Mouse (Mus musculus): Measurements from ENCODE around the gene Klhl20. TPM values are rescaled to one million over a fixed set of nuclear protein-coding genes. Genes with fewer than 3 reads are reported as not detected.
"Not testable (repeated sequence)": the region's sequence is repeated elsewhere in the genome, so short reads cannot be mapped to it uniquely, and the experiment has no call there.

Klhl20 gene
- 13.4 and 14.1 TPM in 2 replicates for polyA plus RNA-seq (2012; rRNA removed)

DNA sequence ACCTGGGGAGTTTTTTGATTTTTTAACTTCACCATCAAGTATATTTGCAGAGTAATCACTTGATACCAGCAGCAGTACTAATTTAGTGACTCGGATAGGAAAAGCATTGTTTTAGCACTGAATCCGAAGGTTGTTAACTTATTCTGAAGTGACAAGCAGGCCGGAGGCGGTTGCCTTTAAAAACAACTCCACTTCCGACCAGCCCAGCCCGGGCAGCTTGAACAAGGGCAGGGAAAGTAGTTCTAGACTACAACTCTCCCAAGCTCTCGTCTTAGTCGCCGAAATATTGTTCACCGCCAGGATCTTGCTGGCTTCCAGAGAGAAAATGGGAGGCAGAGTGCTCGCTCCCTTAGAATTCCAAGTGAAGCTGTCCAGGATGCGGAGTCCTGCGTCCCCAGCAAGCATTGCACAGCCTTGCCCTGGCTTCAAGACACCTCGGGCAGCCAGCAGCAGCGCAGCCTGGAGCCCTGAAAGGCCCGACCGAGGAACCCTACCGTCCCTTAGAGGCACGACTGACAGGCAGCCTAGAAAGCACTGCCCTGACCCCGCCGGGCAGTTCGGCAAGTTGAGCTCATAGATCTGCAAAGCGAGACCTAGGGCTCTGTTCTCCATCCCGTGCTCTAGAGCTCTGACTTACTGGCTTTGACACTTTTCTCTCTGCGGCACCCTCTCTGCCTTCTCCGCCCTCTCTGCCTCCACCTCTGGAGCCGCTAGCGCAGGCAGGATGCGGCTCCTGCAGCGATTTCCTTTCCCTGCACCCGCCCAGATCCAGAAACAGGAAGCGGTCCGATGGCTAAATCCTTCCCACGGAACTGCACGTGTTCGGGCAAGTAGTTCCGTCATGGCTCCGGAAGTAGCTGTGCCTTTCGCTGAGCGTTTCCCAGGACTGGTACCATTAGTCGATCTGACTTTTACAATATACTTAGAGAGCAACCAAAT lies at the start of gene Klhl20:
Gene Klhl20, minus strand, starts transcription at position 786 of the 939 bp plus-strand sequence.
- peak within 1 kb of the TSS; percentile 73 for H3K4me3 ChIP-seq (ENCODE audit: insufficient read depth, low read length)
- peaks cover 2% of the 10 kb centered on the region; the same call in 1 of the 2 replicates for H3K4me1 ChIP-seq (ENCODE audit: control insufficient read depth, insufficient read depth, low read length)
- peak within 1 kb of the TSS; percentile 41; the same call in 1 of the 2 replicates for H3K27ac ChIP-seq (ENCODE audit: insufficient read depth, low read length)
- peak; percentile 92 for TF ChIP-seq POLR2A (IDR thresholded peaks at IDR 0.05; ENCODE audit: extremely low read depth, insufficient read depth, low read length)
- TF ChIP-seq CTCF (IDR thresholded peaks at IDR 0.05; ENCODE audit: extremely low read depth, insufficient read depth, low read length), result no peak

DNA sequence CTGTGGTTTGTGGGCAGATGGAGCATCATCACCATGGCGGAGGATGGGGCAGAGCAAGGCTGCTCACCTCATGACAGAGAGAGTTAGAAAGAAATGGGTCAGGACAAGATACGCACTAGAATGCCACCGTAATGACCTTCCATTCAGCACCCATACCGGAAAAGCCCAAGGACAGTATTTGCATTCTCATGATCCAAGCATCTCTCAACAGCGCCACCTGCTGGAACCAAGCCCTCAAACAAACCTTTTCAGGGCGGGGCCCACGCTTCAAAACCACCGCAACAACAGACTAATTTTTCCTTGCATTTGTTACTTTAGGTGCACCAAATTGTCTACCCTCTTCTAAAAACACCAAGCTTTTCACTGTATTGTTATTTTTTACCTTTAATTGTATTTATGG lies 49.4 kb upstream of the Klhl20 start:
- Histone ChIP-seq H3K4me1 (ENCODE audit: control insufficient read depth, insufficient read depth, low read length) (no peaks in the 10 kb centered on the region), H3K27ac (ENCODE audit: insufficient read depth, low read length) (no peak overlapping the region), H3K4me3 (ENCODE audit: insufficient read depth, low read length) (no peak overlapping the region)
- peak; percentile 56 for TF ChIP-seq CTCF (IDR thresholded peaks at IDR 0.05; ENCODE audit: extremely low read depth, insufficient read depth, low read length)
- no peak for TF ChIP-seq POLR2A (IDR thresholded peaks at IDR 0.05; ENCODE audit: extremely low read depth, insufficient read depth, low read length)

DNA sequence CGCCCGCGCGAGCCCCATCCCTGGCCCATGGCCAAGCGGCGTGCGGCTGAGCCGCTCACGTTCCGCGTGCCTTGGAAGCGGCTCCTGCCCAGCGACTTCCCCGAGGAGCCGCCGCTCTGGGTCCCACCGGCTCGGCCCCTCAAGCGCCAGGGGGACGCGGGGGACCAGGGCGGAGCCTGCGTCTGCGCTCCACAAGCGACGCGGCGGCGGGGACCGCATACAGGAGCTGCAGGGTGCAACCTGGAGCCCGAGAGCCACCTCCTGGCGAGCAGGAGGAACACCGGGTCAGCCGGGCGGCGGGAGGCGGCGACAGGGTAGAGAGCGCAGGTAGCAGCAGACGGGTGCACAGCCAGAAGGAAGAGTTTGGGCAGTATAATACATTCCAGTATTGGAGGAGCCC lies 39.3 kb upstream of the Klhl20 start:
- H3K27ac ChIP-seq (ENCODE audit: insufficient read depth, low read length), result no peak overlapping the region
- TF ChIP-seq CTCF (IDR thresholded peaks at IDR 0.05; ENCODE audit: extremely low read depth, insufficient read depth, low read length), result peak; percentile 38; the same call in 1 of the 2 replicates
- no peak for TF ChIP-seq POLR2A (IDR thresholded peaks at IDR 0.05; ENCODE audit: extremely low read depth, insufficient read depth, low read length)

DNA sequence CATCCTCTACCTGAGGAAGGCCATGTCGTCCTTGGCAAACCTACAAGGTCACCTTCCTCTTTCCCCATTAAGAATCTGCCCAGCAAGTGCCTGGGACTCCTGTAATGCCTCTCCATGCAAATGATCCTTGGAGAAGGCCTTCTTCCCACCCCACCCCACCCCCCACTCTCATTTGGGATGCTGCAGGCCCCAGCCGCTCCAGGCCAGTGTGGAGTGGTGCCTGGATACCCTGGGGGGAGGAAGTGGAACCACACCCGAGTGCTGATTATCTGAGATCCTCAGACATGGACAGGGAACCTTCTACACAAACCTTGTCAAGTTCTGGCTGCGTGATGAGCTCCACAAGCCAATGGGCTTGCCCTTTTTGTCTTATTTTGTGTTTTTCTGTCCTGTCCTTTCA lies 29.0 kb upstream of the Klhl20 start:
- Histone ChIP-seq H3K4me3 (ENCODE audit: insufficient read depth, low read length) (no peak overlapping the region), H3K4me1 (ENCODE audit: control insufficient read depth, insufficient read depth, low read length) (no peaks in the 10 kb centered on the region), H3K27ac (ENCODE audit: insufficient read depth, low read length) (no peak overlapping the region)
- no peak for TF ChIP-seq POLR2A (IDR thresholded peaks at IDR 0.05; ENCODE audit: extremely low read depth, insufficient read depth, low read length)
- no peak for TF ChIP-seq CTCF (IDR thresholded peaks at IDR 0.05; ENCODE audit: extremely low read depth, insufficient read depth, low read length)

More for the DNA sequence above, 39.3 kb upstream of the Klhl20 start:
- peak overlapping the region; percentile 43 for H3K4me3 ChIP-seq (ENCODE audit: insufficient read depth, low read length)
- H3K4me1 ChIP-seq (ENCODE audit: control insufficient read depth, insufficient read depth, low read length), result no peaks in the 10 kb centered on the region

DNA sequence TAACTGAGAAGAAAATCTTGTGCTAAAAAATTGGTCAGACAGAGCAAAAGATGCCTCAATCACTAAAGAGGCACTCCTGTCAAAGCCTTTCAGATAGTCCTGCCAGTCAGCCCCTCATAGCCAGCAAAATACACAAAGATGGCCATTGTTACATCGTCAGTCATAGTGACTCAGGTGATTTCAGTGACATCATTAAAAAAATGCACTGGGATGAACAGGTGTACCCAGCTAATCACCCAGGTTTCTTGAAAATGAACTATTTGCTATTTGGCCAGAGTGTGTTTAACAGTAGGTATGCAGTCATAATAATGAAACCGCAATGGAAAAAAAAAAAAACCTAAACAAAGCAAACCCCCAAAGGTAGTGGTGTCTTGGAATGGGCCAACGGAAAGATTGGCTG lies 27.9 kb upstream of the Klhl20 start, which contains the start of gene Tex50:
Gene Tex50, minus strand, starts transcription at position 101 of the 400 bp plus-strand sequence.
- no peaks in the 10 kb centered on the region for H3K4me1 ChIP-seq (ENCODE audit: control insufficient read depth, insufficient read depth, low read length)
- no peak within 1 kb of the TSS for H3K4me3 ChIP-seq (ENCODE audit: insufficient read depth, low read length)
- H3K27ac ChIP-seq (ENCODE audit: insufficient read depth, low read length), result no peak within 1 kb of the TSS
- no peak for TF ChIP-seq POLR2A (IDR thresholded peaks at IDR 0.05; ENCODE audit: extremely low read depth, insufficient read depth, low read length)
- TF ChIP-seq CTCF (IDR thresholded peaks at IDR 0.05; ENCODE audit: extremely low read depth, insufficient read depth, low read length), result no peak

DNA sequence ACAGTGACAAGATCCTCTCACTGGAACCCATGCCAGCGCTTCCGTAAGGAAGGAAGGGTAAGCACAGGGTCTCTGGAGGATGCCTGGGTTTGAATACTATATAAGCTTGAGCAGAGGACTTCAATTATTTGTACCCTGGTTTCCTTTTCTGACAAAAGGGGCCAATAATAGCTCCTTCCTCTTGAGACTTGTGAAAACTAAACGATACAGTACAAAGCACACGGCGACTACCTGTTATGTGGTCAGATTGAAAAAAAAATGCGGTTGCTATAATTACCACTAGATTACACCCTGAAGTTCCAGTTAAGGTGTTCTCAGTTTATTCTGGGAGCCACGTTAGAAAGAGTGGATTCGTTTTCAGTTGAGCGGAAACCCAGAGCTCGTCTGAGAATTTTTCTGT lies 25.2 kb upstream of the Klhl20 start:
- Histone ChIP-seq H3K27ac (ENCODE audit: insufficient read depth, low read length) (no peak overlapping the region), H3K4me3 (ENCODE audit: insufficient read depth, low read length) (no peak overlapping the region), H3K4me1 (ENCODE audit: control insufficient read depth, insufficient read depth, low read length) (no peaks in the 10 kb centered on the region)
- TF ChIP-seq CTCF (IDR thresholded peaks at IDR 0.05; ENCODE audit: extremely low read depth, insufficient read depth, low read length) (no peak), POLR2A (IDR thresholded peaks at IDR 0.05; ENCODE audit: extremely low read depth, insufficient read depth, low read length) (no peak)

DNA sequence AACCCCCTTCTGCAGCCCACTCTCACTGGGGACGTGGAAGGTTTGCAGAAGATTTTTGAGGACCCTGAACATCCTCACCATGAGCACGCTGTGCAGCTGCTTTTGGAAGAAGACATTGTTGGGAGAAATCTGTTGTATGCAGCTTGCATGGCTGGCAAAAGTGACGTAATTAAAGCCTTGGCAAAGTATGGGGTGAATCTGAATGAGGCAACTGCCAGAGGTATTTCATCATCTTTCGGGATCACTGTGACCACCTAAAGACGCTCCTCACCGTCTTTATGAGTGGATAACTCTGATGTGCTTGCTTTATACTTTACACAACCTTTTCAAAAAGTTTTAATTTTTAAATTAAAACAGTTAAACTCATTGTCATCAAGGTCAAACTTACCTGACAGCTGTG lies 19.8 kb upstream of the Klhl20 start:
- Histone ChIP-seq H3K4me3 (ENCODE audit: insufficient read depth, low read length) (no peak overlapping the region), H3K4me1 (ENCODE audit: control insufficient read depth, insufficient read depth, low read length) (no peaks in the 10 kb centered on the region), H3K27ac (ENCODE audit: insufficient read depth, low read length) (no peak overlapping the region)
- TF ChIP-seq CTCF (IDR thresholded peaks at IDR 0.05; ENCODE audit: extremely low read depth, insufficient read depth, low read length) (no peak), POLR2A (IDR thresholded peaks at IDR 0.05; ENCODE audit: extremely low read depth, insufficient read depth, low read length) (no peak)

DNA sequence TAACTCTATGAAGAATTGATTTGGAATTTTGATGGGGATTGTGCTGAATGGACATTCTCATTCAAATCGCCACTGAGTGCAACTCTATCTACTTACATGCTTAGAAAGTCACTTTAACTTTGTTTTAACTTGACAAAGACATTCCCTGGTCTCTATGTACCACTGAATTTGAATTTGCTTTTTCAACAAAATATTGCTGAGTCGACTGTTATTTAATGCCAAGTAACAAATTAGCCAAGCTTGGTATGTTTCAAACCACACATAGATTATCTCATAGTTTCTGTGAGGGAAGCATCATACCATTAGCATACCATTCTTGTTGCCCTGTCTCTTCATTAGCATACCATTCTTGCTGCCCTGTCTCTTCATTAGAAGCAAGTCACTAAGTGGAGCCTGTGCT lies 16.6 kb upstream of the Klhl20 start:
- no peak overlapping the region for H3K27ac ChIP-seq (ENCODE audit: insufficient read depth, low read length)
- TF ChIP-seq CTCF (IDR thresholded peaks at IDR 0.05; ENCODE audit: extremely low read depth, insufficient read depth, low read length) (no peak), POLR2A (IDR thresholded peaks at IDR 0.05; ENCODE audit: extremely low read depth, insufficient read depth, low read length) (no peak)
- no peaks in the 10 kb centered on the region for H3K4me1 ChIP-seq (ENCODE audit: control insufficient read depth, insufficient read depth, low read length)
- no peak overlapping the region for H3K4me3 ChIP-seq (ENCODE audit: insufficient read depth, low read length)

DNA sequence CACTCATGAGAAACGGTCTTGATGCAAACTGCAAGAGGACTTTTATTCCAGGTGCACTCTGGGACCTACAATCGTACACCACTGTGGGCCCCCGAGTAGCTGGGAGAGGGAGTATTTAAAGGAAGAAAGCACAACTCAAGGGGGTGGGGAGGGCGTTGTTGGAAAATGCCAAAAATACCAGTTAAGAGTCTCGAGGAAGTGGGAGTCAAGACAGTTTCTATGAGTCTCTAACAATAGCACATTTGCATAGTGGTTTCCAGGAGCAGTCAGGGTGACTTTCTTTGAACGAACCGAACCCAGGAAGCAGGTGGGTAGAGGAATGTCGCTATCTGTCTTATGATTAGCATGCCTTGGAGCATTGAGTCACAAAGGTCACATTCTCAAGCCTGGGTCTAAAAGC lies 14.3 kb upstream of the Klhl20 start:
- H3K4me3 ChIP-seq (ENCODE audit: insufficient read depth, low read length); H3K4me1 ChIP-seq (ENCODE audit: control insufficient read depth, insufficient read depth, low read length); H3K27ac ChIP-seq (ENCODE audit: insufficient read depth, low read length): not testable (repeated sequence)

DNA sequence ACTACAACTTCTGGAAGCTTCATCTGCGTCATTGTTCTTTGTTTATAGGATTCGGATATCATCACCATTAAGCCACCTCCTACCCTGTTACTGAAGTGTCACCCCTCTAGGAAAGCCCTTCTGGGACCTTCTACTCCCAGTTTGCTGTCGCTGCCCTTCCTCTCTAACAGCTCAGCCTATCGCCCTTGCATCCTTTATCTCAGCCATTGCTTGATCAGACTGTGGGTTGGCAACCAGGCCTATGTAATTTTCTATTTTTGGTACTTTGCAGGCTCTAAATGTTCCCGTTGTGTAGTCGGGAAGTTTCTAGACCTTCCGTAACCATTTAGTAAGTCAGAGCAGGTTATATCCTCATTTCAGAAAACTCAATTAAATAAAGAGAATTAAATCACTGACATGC lies 11.9 kb upstream of the Klhl20 start:
- TF ChIP-seq CTCF (IDR thresholded peaks at IDR 0.05; ENCODE audit: extremely low read depth, insufficient read depth, low read length) (no peak), POLR2A (IDR thresholded peaks at IDR 0.05; ENCODE audit: extremely low read depth, insufficient read depth, low read length) (no peak)
- Histone ChIP-seq H3K27ac (ENCODE audit: insufficient read depth, low read length) (no peak overlapping the region), H3K4me1 (ENCODE audit: control insufficient read depth, insufficient read depth, low read length) (no peaks in the 10 kb centered on the region), H3K4me3 (ENCODE audit: insufficient read depth, low read length) (peak overlapping the region; percentile 80)
